Mouse (Mus musculus) stomach, postnatal 0 days (tissue): Measurements from ENCODE around the gene AA792892. TPM values are rescaled to one million over a fixed set of nuclear protein-coding genes. Genes with fewer than 3 reads are reported as not detected.
"Not testable (repeated sequence)": the region's sequence is repeated elsewhere in the genome, so short reads cannot be mapped to it uniquely, and the experiment has no call there.

Source experiments
- ATAC-seq: fragments of 200-750 bp; cut with Nextera tagmentation; 2 replicates; pipeline ENCODE4 v1.8.0; 2017; ENCODE audit not compliant: low FRiP score, low TSS enrichment
- DNase-seq: peaks from one replicate; pipeline ENCODE4 v3.0.0-alpha.2; 2016; ENCODE audit warnings: low spot score
- H3K27ac ChIP-seq: fragments of 300-500 bp; sonication (generic); replicated peaks from 2 replicates; pipeline ENCODE4 v1.5.1; 2014; ENCODE audit warnings: mild to moderate bottlenecking, control low read depth
- H3K27me3 ChIP-seq: fragments of 300-500 bp; sonication (generic); 2 replicates; pipeline ENCODE4 v1.6.1; 2014; ENCODE audit warnings: low read length; ENCODE audit not compliant: control insufficient read depth, insufficient read depth
- H3K36me3 ChIP-seq: fragments of 300-500 bp; sonication (generic); 2 replicates; pipeline ENCODE4 v1.6.1; 2014; ENCODE audit warnings: low read length, mixed read lengths; ENCODE audit not compliant: control insufficient read depth, insufficient read depth
- H3K4me1 ChIP-seq: fragments of 300-500 bp; sonication (generic); replicated peaks from 2 replicates; pipeline ENCODE4 v1.6.1; 2014; ENCODE audit warnings: antibody characterized with exemption; ENCODE audit not compliant: control insufficient read depth, insufficient read depth
- H3K4me2 ChIP-seq: fragments of 300-500 bp; sonication (generic); replicated peaks from 2 replicates; pipeline ENCODE4 v1.6.1; 2014; ENCODE audit warnings: low read depth, mild to moderate bottlenecking, control low read depth, moderate library complexity
- H3K4me3 ChIP-seq: fragments of 300-500 bp; sonication (generic); 2 replicates; pipeline ENCODE4 v1.5.1; 2014; ENCODE audit warnings: low read depth, low read length, control low read depth
- H3K9ac ChIP-seq: fragments of 300-500 bp; sonication (generic); 2 replicates; pipeline ENCODE4 v1.6.1; 2014; ENCODE audit warnings: mild to moderate bottlenecking, low read length, control low read depth, mixed read lengths
- H3K9me3 ChIP-seq: fragments of 300-500 bp; sonication (generic); 2 replicates; pipeline ENCODE4 v1.6.1; 2016; ENCODE audit warnings: low read length; ENCODE audit not compliant: control insufficient read depth
- whole genome bisulfite sequencing: fragments of 180-500 bp; shearing (Covaris S2); extraction: QIAGEN DNeasy Blood & Tissue Kit; methylation state at CpG from one replicate; pipeline ENCODE4 v1.1.7; 2014; 5-methylcytosine and 5-hydroxymethylcytosine counted together
- polyA plus RNA-seq: library from polyadenylated mRNA; unstranded; fragments of >200 nt; fragmentation: Nextera tagmentation; extraction: Ambion mirVana; gene quantifications from 2 replicates; pipeline ENCODE4 v1.2.1, GENCODE M21; 2015

The AA792892 gene
- not detected in 2 replicates for polyA plus RNA-seq

DNA sequence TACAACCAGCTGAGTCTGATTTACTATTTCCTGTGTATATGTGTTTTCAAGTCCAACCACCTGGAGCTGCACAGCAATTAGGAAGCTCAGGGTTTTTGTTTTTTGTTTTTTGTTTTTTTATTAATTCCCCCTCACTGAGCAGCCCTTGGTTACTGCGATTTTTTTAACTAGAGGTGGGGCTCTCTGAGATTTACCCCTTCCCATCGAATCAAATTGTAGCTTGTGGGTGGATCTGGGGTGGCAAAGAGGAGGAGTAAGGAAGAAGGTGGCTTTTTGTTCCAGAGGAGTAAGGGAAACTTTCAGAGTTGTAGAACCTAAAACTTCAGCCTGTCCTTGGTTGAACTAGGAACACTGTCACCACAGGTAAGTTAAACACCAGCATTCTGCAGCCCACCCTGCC, at the start of gene AA792892:
Gene AA792892 (plus strand): TSS at position 301 of the 400 bp plus-strand sequence.
- no CpG with 5 or more reads among the region's 2 CpGs for WGBS
- not testable (repeated sequence) for H3K4me2 ChIP-seq, H3K36me3 ChIP-seq, ATAC-seq, DNase-seq, H3K4me1 ChIP-seq, H3K27ac ChIP-seq, H3K4me3 ChIP-seq, H3K9me3 ChIP-seq, H3K27me3 ChIP-seq, H3K9ac ChIP-seq

DNA sequence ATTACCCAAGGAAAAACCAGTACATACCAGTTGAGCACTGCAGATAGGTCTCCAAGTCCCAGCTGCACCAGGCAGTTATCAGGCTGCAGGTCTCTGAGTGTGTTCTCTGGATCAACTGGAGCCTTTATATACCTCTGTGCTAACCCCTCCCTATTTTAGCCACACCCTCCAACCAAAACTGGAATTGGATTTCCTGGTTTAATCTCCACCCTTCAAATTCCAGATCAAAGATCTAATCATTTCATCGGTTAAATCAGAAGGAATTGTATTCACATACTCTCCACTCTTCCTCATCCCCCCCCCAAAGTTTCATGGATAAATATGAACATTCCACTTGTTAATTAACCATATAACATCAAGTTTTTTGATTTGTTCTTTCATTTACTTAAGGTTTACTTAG, 32.9 kb upstream of the AA792892 start, which contains the start of gene A430089I19Rik:
Gene A430089I19Rik (minus strand): TSS at position 101 of the 400 bp plus-strand sequence.
- H3K36me3 ChIP-seq, H3K9ac ChIP-seq, H3K4me1 ChIP-seq, DNase-seq, H3K4me3 ChIP-seq, H3K9me3 ChIP-seq, H3K27ac ChIP-seq, H3K4me2 ChIP-seq, ATAC-seq, H3K27me3 ChIP-seq: not testable (repeated sequence)
- WGBS, result 87% methylated on average over 1 of the region's 1 CpGs

DNA sequence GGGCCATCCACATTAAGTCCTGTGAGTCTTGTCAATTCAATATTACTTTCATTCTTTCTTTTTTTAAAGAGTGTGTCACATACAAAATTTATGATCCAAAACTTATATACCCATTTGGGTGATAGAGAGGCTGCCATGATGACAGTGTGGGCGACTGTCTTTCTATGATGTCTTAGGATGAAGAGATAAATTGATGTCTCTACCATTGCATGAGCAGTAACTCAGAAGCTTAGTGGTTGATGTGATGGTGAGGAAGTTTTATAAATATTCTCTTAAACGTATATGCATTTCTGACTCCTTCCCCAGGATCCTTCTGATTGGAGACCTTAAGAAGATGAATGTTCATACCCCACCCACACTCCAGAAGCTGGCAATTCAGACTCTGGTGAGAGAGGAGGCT, 25.4 kb upstream of the AA792892 start, which contains the start of gene Gm6502:
Gene Gm6502 (plus strand): TSS at position 301 of the 400 bp plus-strand sequence.
- not testable (repeated sequence) for H3K4me3 ChIP-seq, DNase-seq, ATAC-seq, H3K9me3 ChIP-seq, H3K4me1 ChIP-seq, H3K27me3 ChIP-seq, H3K4me2 ChIP-seq, H3K27ac ChIP-seq, H3K36me3 ChIP-seq, H3K9ac ChIP-seq
- no CpG with 5 or more reads among the region's 2 CpGs for WGBS

Other genes starting within 250 kb of the AA792892 start
- gene Gm3106, start 121.7 kb upstream of the AA792892 start, polyA plus RNA-seq, result not detected in 2 replicates
- not detected in 2 replicates for gene A430089I19Rik, start 33.0 kb upstream of the AA792892 start, polyA plus RNA-seq
- not detected in 2 replicates for gene Gm6502, start 25.3 kb upstream of the AA792892 start, polyA plus RNA-seq
- not detected in 2 replicates for gene Gm7682, start 106.0 kb downstream of the AA792892 start, polyA plus RNA-seq
- gene Gm3139, start 186.5 kb downstream of the AA792892 start, polyA plus RNA-seq, result 0.27 TPM in 1 of 2 replicates, not detected in the other